Mouse (Mus musculus) embryonic facial prominence, embryonic 11.5 days (tissue): ENCODE data around the gene Evx2. TPM values are rescaled to one million over a fixed set of nuclear protein-coding genes. Genes with fewer than 3 reads are reported as not detected.
A peak's percentile ranks its signal among the peaks of the same experiment; 100 is the strongest.

Experiments used
- ATAC-seq: fragments of 200-750 bp; cut with Nextera tagmentation; replicated peaks from 2 replicates; pipeline ENCODE4 v1.8.0; 2017; ENCODE audit warnings: low read depth; ENCODE audit not compliant: insufficient number of reproducible peaks, low FRiP score, low TSS enrichment
- DNase-seq: peaks from one replicate; pipeline ENCODE4 v3.0.0-alpha.2; 2015; ENCODE audit warnings: low spot score
- H3K27ac ChIP-seq: fragments of 300-500 bp; sonication (generic); replicated peaks from 2 replicates; pipeline ENCODE4 v1.5.1; 2014; ENCODE audit warnings: mild to moderate bottlenecking, low read depth, low read length, control low read depth
- H3K27me3 ChIP-seq: fragments of 300-500 bp; sonication (generic); 2 replicates; pipeline ENCODE4 v1.6.1; 2014; ENCODE audit warnings: mild to moderate bottlenecking, low read length, moderate library complexity, mixed read lengths; ENCODE audit not compliant: control insufficient read depth, insufficient read depth
- H3K36me3 ChIP-seq: fragments of 300-500 bp; sonication (generic); replicated peaks from 2 replicates; pipeline ENCODE4 v1.6.1; 2014; ENCODE audit warnings: low read depth, mild to moderate bottlenecking, low read length, moderate library complexity, mixed read lengths; ENCODE audit not compliant: control insufficient read depth, insufficient read depth
- H3K4me1 ChIP-seq: fragments of 300-500 bp; sonication (generic); 2 replicates; pipeline ENCODE4 v1.6.1; 2014; ENCODE audit warnings: low read length, mixed read lengths; ENCODE audit not compliant: control insufficient read depth, insufficient read depth
- H3K4me2 ChIP-seq: fragments of 300-500 bp; sonication (generic); 2 replicates; pipeline ENCODE4 v1.6.1; 2014; ENCODE audit warnings: low read depth, mild to moderate bottlenecking, control low read depth, low read length, moderate library complexity
- H3K4me3 ChIP-seq: fragments of 300-500 bp; sonication (generic); 2 replicates; pipeline ENCODE4 v1.5.1; 2014; ENCODE audit warnings: low read depth, low read length, control low read depth
- H3K9ac ChIP-seq: fragments of 300-500 bp; sonication (generic); replicated peaks from 2 replicates; pipeline ENCODE4 v1.6.1; 2014; ENCODE audit warnings: mild to moderate bottlenecking, control low read depth, low read length
- H3K9me3 ChIP-seq: fragments of 300-500 bp; sonication (generic); replicated peaks from 2 replicates; pipeline ENCODE4 v1.6.1; 2016; ENCODE audit warnings: mild to moderate bottlenecking, low read length, inconsistent platforms, mixed read lengths; ENCODE audit not compliant: control insufficient read depth
- WGBS: fragments of 180-500 bp; shearing (Covaris S2); extraction: QIAGEN DNeasy Blood & Tissue Kit; methylation state at CpG from one replicate; pipeline ENCODE4 v1.1.7; 2014; 5-methylcytosine and 5-hydroxymethylcytosine counted together
- polyA plus RNA-seq: library from polyadenylated mRNA; unstranded; fragments of >200 nt; fragmentation: Nextera tagmentation; extraction: Ambion mirVana; gene quantifications from 2 replicates; pipeline ENCODE4 v1.2.1, GENCODE M21; 2014

Evx2 gene
- polyA plus RNA-seq, 1 experiment from 2014 or later = 0.10 TPM

- H3K27me3 ChIP-seq = peaks cover 91% of the 10 kb centered on the region
- H3K36me3 ChIP-seq = no peaks in the 10 kb centered on the region
- H3K27ac ChIP-seq = no peak overlapping the region
- peak; percentile 44; the same call in 1 of the 2 replicates for ATAC-seq
- H3K4me2 ChIP-seq = peak overlapping the region; percentile 29; the same call in 1 of the 2 replicates
- H3K9ac ChIP-seq = no peak overlapping the region
- DNase-seq = no peak
- H3K4me3 ChIP-seq = peak overlapping the region; percentile 18; the same call in 1 of the 2 replicates
- no peaks in the 10 kb centered on the region for H3K9me3 ChIP-seq
- under 1% methylated on average over 75 of the region's 78 CpGs for WGBS
- peaks cover 4% of the 10 kb centered on the region; the same call in 1 of the 2 replicates for H3K4me1 ChIP-seq
Measured at GRCm38 (mm10) chr2:74681594-74682531, 22.5 kb upstream of the Evx2 start.

GRCm38 (mm10) chr2:74680561-74681398 lies 21.4 kb upstream of the Evx2 start:
- WGBS = under 1% methylated on average over 21 of the region's 21 CpGs
- H3K4me2 ChIP-seq = no peak overlapping the region
- H3K27ac ChIP-seq = no peak overlapping the region
- ATAC-seq (no peak), DNase-seq (no peak)
- H3K9ac ChIP-seq = no peak overlapping the region
- peaks cover 95% of the 10 kb centered on the region for H3K27me3 ChIP-seq
- H3K4me3 ChIP-seq = no peak overlapping the region
- H3K9me3 ChIP-seq = no peaks in the 10 kb centered on the region
- H3K36me3 ChIP-seq = no peaks in the 10 kb centered on the region
- H3K4me1 ChIP-seq = peaks cover 4% of the 10 kb centered on the region; the same call in 1 of the 2 replicates

GRCm38 (mm10) chr2:74679980-74680379 lies 20.6 kb upstream of the Evx2 start:
- no peak overlapping the region for H3K27ac ChIP-seq
- DNase-seq = no peak
- ATAC-seq = no peak
- no peak overlapping the region for H3K4me2 ChIP-seq
- H3K9me3 ChIP-seq = no peaks in the 10 kb centered on the region
- no peak overlapping the region for H3K4me3 ChIP-seq
- H3K9ac ChIP-seq = no peak overlapping the region
- peaks cover 4% of the 10 kb centered on the region; the same call in 1 of the 2 replicates for H3K4me1 ChIP-seq
- under 1% methylated on average over 23 of the region's 23 CpGs for WGBS
- H3K27me3 ChIP-seq = peaks cover 96% of the 10 kb centered on the region
- no peaks in the 10 kb centered on the region for H3K36me3 ChIP-seq

DNA sequence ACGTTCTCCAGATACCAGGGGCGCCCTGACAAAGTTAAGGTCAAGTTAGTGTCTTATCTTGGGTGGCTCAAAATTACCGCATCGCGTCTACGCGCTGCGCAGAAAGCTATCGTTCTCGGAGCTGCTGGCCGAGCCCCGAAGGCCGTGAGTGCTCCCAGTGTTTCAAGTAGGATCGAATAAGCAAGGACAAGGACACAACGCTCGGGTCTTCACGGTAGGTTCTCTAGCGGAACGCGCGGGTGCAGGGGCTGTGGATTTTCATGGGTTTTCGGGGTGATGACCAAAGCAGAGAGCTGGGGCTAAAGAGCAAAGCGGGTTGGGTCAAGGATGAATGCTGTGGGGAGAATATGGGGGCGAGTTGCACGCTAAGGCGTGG lies 20.2 kb upstream of the Evx2 start:
- DNase-seq (no peak), ATAC-seq (no peak)
- H3K4me1 ChIP-seq = peaks cover 4% of the 10 kb centered on the region; the same call in 1 of the 2 replicates
- no peaks in the 10 kb centered on the region for H3K9me3 ChIP-seq
- H3K4me3 ChIP-seq = no peak overlapping the region
- H3K27me3 ChIP-seq = peaks cover 97% of the 10 kb centered on the region
- H3K27ac ChIP-seq = no peak overlapping the region
- WGBS = under 1% methylated on average over 26 of the region's 26 CpGs
- H3K36me3 ChIP-seq = no peaks in the 10 kb centered on the region
- no peak overlapping the region for H3K4me2 ChIP-seq
- H3K9ac ChIP-seq = no peak overlapping the region

DNA sequence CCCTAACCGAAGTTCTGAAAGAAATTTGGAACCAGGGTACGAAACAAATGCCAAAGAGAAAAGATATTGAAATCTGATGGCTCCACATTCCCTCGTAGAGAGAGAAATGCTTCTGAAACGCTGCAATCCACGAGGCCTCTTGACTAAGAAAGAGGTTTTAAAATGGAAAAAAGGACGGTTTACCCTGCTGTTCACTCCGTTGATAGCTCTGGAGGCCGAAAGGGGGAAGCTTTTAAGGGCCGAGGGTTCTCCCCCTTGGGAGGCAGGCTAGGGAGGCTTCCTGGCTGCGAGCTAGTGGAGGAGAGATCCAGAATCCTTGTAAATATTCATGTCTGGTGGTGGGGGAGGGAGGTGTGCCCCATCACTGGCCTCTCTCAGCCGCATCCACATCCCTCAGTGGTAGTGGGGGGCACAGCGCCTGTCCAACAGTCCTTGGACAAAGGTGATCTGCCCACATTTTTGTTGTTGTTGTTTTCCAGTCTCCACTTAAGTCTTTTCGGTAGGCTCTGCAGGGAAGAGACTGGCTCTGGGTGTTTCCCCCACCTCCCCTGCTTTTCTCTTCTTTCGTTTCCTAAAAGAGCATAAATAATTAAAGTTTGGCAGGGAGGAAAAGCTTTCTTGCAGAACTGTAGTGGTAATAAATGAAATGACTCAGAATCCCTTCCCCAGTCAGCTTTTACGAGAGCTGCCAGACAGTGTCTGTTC lies 19.7 kb upstream of the Evx2 start, which contains the start of gene Hoxd11:
Hoxd11 (plus strand) TSS at position 667 of the 705 bp plus-strand sequence.
- DNase-seq (no peak), ATAC-seq (no peak)
- H3K9ac ChIP-seq = no peak within 1 kb of the TSS
- no peak within 1 kb of the TSS for H3K27ac ChIP-seq
- no peak within 1 kb of the TSS for H3K4me3 ChIP-seq
- 1% methylated on average over 15 of the region's 15 CpGs for WGBS
- no peaks in the 10 kb centered on the region for H3K36me3 ChIP-seq
- H3K9me3 ChIP-seq = no peaks in the 10 kb centered on the region
- H3K4me2 ChIP-seq = no peak within 1 kb of the TSS
- H3K4me1 ChIP-seq = peaks cover 4% of the 10 kb centered on the region; the same call in 1 of the 2 replicates
- H3K27me3 ChIP-seq = peaks cover 97% of the 10 kb centered on the region

- Histone ChIP-seq H3K27me3 (peaks cover 96% of the 10 kb centered on the region), H3K27ac (no peak overlapping the region), H3K4me2 (no peak overlapping the region), H3K9me3 (no peaks in the 10 kb centered on the region), H3K4me1 (peaks cover 3% of the 10 kb centered on the region; the same call in 1 of the 2 replicates), H3K9ac (no peak overlapping the region), H3K36me3 (no peaks in the 10 kb centered on the region), H3K4me3 (no peak overlapping the region)
- ATAC-seq (no peak), DNase-seq (no peak)
- 9% methylated on average over 2 of the region's 2 CpGs for WGBS
Measured at GRCm38 (mm10) chr2:74677106-74677505, 17.7 kb upstream of the Evx2 start.

DNA sequence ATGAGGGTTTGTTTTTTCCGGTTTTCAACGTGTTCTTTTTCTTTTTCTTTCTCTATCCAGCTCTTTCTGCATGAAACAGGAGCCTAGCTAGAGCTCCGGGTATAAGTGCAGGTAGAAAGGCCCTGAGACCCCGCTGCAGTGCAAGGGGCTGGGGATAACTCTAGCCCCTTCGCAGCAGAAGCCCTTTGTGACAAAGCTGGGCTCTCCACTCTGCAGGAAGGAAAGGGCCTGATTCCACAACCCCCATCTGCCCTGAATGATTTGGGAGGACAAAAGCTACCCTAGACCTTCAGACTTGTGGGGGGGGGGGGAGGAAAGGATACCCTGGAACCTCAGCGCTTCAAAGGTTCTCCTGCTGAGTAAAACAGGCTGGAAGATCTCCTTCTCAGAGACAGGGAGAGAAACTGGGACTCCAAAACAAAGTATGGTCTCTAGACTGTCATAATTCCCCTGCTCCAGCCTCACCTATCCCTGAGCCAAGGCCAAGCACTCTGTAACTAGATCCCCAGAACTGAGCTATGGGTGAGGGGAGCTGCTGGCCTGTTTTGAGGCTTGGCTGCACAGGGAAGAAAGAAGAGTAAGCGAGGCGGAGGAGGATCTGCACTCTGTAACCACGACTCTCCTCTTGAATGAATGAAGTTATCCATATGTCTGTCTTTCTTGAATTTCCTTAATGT lies 17.2 kb upstream of the Evx2 start:
- DNase-seq = no peak
- 2% methylated on average over 9 of the region's 9 CpGs for WGBS
- Histone ChIP-seq H3K27me3 (peaks cover 95% of the 10 kb centered on the region), H3K9ac (no peak overlapping the region), H3K27ac (no peak overlapping the region), H3K36me3 (no peaks in the 10 kb centered on the region), H3K4me2 (no peak overlapping the region), H3K4me3 (no peak overlapping the region), H3K4me1 (no peaks in the 10 kb centered on the region; the same call in 1 of the 2 replicates), H3K9me3 (no peaks in the 10 kb centered on the region)
- no peak for ATAC-seq
